ENCODE assay signal across 11 mouse cellular contexts in the genomic region with DNA sequence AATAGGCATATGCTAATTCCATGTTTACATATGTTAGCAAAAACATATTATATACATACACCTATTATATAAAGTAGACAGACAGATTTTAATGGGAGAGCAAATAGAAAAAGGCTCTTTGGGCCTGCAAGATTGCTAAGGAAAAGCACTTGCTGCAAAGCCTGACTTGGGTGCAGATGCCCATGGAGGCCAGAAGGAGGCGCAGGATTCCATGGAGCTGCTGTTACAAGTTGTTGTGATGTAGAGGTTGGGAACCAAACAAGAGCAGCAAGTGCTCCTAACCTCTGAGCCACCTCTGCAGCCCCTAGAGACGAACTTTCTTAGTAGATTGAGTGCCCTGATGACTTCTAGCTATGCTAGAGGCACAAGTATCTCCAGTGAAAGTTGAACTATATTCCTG. TPM values are rescaled to one million over a fixed set of nuclear protein-coding genes. Genes with fewer than 3 reads are reported as not detected.
DNase-seq lines count a peak whose midpoint lies in the region; ATAC-seq and TF ChIP-seq lines count a peak whose summit lies in the region.
"Had no signal": no experiment of that assay in that cellular context is flagged by ENCODE, and none has a peak within 500 bp of the region (broad histone marks: within the 10 kb centered on the region; RNA-seq: fewer than 3 reads in every experiment).

No protein-coding gene starts in this region.

- no peak overlapping the region for H3K9ac ChIP-seq in forebrain, postnatal 0 days
- no peak overlapping the region for H3K9ac ChIP-seq in forebrain, embryonic 13.5 days
- H3K9ac ChIP-seq in lung, postnatal 0 days (replicated peaks; ENCODE audit: low read depth), result no peak overlapping the region
- no peak overlapping the region for H3K9ac ChIP-seq in stomach, postnatal 0 days (ENCODE audit: low read length)
- H3K9ac ChIP-seq: embryonic facial prominence, embryonic 13.5 days; limb, embryonic 15.5 days had no signal

- DNase-seq in forebrain, postnatal 0 days, result no peak
- peak; percentile 56 for DNase-seq in lung, postnatal 0 days (ENCODE audit: low spot score)
- DNase-seq in lung, adult 18-20 months, result no peak
- DNase-seq in adipocyte (ENCODE audit: low spot score), result peak; percentile 40
- DNase-seq in stomach, postnatal 0 days (ENCODE audit: low spot score), result peak; percentile 51
- DNase-seq in ovary, adult 18-20 months (ENCODE audit: low spot score), result no peak

- no peak overlapping the region for H3K4me2 ChIP-seq in forebrain, postnatal 0 days (ENCODE audit: low read depth)
- H3K4me2 ChIP-seq in forebrain, embryonic 13.5 days, result no peak overlapping the region
- H3K4me2 ChIP-seq in lung, postnatal 0 days (replicated peaks; ENCODE audit: low read depth, low read length), result no peak overlapping the region
- H3K4me2 ChIP-seq in stomach, postnatal 0 days (replicated peaks; ENCODE audit: low read depth), result no peak overlapping the region
- H3K4me2 ChIP-seq: embryonic facial prominence, embryonic 13.5 days; limb, embryonic 15.5 days had no signal

- no peaks in the 10 kb centered on the region for H3K36me3 ChIP-seq in forebrain, postnatal 0 days (ENCODE audit: insufficient read depth)
- H3K36me3 ChIP-seq in forebrain, embryonic 13.5 days (ENCODE audit: poor library complexity, severe bottlenecking), result 0 out of 2 replicates have a peak, but pooled peaks cover 6% of the 10 kb centered on the region
- no peaks in the 10 kb centered on the region for H3K36me3 ChIP-seq in lung, postnatal 0 days (ENCODE audit: insufficient read depth, low read length)
- no peaks in the 10 kb centered on the region for H3K36me3 ChIP-seq in stomach, postnatal 0 days (ENCODE audit: control insufficient read depth, insufficient read depth, low read length)
- H3K36me3 ChIP-seq: embryonic facial prominence, embryonic 13.5 days; limb, embryonic 15.5 days had no signal

- 8% methylated on average over 2 of the region's 2 CpGs for WGBS in forebrain, postnatal 0 days
- WGBS in forebrain, embryonic 13.5 days, result 9% methylated on average over 2 of the region's 2 CpGs
- WGBS in lung, postnatal 0 days, result 19% methylated on average over 2 of the region's 2 CpGs
- WGBS in stomach, postnatal 0 days, result 16% methylated on average over 2 of the region's 2 CpGs

- ATAC-seq in forebrain, postnatal 0 days, result no peak
- ATAC-seq in forebrain, embryonic 13.5 days, result no peak
- ATAC-seq in lung, postnatal 0 days, result no peak
- no peak for ATAC-seq in stomach, postnatal 0 days (ENCODE audit: low FRiP score, low TSS enrichment)
- no peak for ATAC-seq in activated CD4-positive, CD25-positive, alpha-beta regulatory T cell, adult 4 months

- no peaks in the 10 kb centered on the region for H3K4me1 ChIP-seq in forebrain, postnatal 0 days (ENCODE audit: insufficient read depth)
- H3K4me1 ChIP-seq in forebrain, embryonic 13.5 days, result no peaks in the 10 kb centered on the region
- no peaks in the 10 kb centered on the region for H3K4me1 ChIP-seq in lung, postnatal 0 days (ENCODE audit: insufficient read depth, low read depth, low read length)
- no peaks in the 10 kb centered on the region for H3K4me1 ChIP-seq in stomach, postnatal 0 days (replicated peaks; ENCODE audit: control insufficient read depth, insufficient read depth)
- H3K4me1 ChIP-seq: embryonic facial prominence, embryonic 13.5 days; limb, embryonic 15.5 days had no signal

- TF ChIP-seq CTCF in forebrain, postnatal 0 days (IDR thresholded peaks at IDR 0.05; ENCODE audit: low read depth), result peak; percentile 51
- peak; percentile 76 for TF ChIP-seq CTCF in lung, postnatal 0 days (IDR thresholded peaks at IDR 0.05)
- TF ChIP-seq CTCF in stomach, postnatal 0 days (IDR thresholded peaks at IDR 0.05; ENCODE audit: low read depth), result peak; percentile 73

- H3K4me3 ChIP-seq in forebrain, postnatal 0 days (ENCODE audit: low read depth, low read length), result no peak overlapping the region
- no peak overlapping the region for H3K4me3 ChIP-seq in forebrain, embryonic 13.5 days
- H3K4me3 ChIP-seq in lung, postnatal 0 days (ENCODE audit: low read depth, low read length), result no peak overlapping the region
- no peak overlapping the region for H3K4me3 ChIP-seq in stomach, postnatal 0 days (ENCODE audit: low read depth, low read length)
- H3K4me3 ChIP-seq: embryonic facial prominence, embryonic 13.5 days; limb, embryonic 15.5 days had no signal

- H3K27ac ChIP-seq in forebrain, postnatal 0 days (ENCODE audit: low read depth, low read length), result no peak overlapping the region
- no peak overlapping the region for H3K27ac ChIP-seq in forebrain, embryonic 13.5 days
- H3K27ac ChIP-seq in lung, postnatal 0 days (ENCODE audit: low read length), result no peak overlapping the region
- H3K27ac ChIP-seq in stomach, postnatal 0 days (replicated peaks), result no peak overlapping the region
- H3K27ac ChIP-seq: embryonic facial prominence, embryonic 13.5 days; limb, embryonic 15.5 days had no signal

- no peaks in the 10 kb centered on the region for H3K27me3 ChIP-seq in forebrain, postnatal 0 days (ENCODE audit: insufficient read depth, low read length)
- no peaks in the 10 kb centered on the region for H3K27me3 ChIP-seq in forebrain, embryonic 13.5 days
- no peaks in the 10 kb centered on the region for H3K27me3 ChIP-seq in lung, postnatal 0 days (replicated peaks; ENCODE audit: insufficient read depth, low read length)
- H3K27me3 ChIP-seq in stomach, postnatal 0 days (ENCODE audit: control insufficient read depth, insufficient read depth, low read length), result no peaks in the 10 kb centered on the region
- H3K27me3 ChIP-seq: embryonic facial prominence, embryonic 13.5 days; limb, embryonic 15.5 days had no signal

- no peak for TF ChIP-seq EP300 in lung, postnatal 0 days (IDR thresholded peaks at IDR 0.05)
- TF ChIP-seq EP300 in stomach, postnatal 0 days (optimal IDR thresholded peaks at IDR 0.05), result no peak

- H3K9me3 ChIP-seq in forebrain, postnatal 0 days (ENCODE audit: low read length), result no peaks in the 10 kb centered on the region
- H3K9me3 ChIP-seq in forebrain, embryonic 13.5 days (replicated peaks), result no peaks in the 10 kb centered on the region
- no peaks in the 10 kb centered on the region for H3K9me3 ChIP-seq in lung, postnatal 0 days (ENCODE audit: low read length)
- no peaks in the 10 kb centered on the region for H3K9me3 ChIP-seq in stomach, postnatal 0 days (ENCODE audit: control insufficient read depth, low read length)
- H3K9me3 ChIP-seq: embryonic facial prominence, embryonic 13.5 days; limb, embryonic 15.5 days had no signal

RNA-seq across cellular contexts. Expression of a gene that starts 9.7 kb away (rescaled TPM):
- 83.7 and 102 TPM in 2 replicates for total RNA-seq in forebrain, postnatal 0 days (2014; rRNA removed)
- polyA plus RNA-seq in forebrain, postnatal 0 days (2015; fragmentation: Nextera tagmentation; extraction: Ambion mirVana), result 101 and 112 TPM in 2 replicates
- polyA plus RNA-seq in forebrain, embryonic 13.5 days (2015; fragmentation: Nextera tagmentation; extraction: Ambion mirVana), result 97.0 and 102 TPM in 2 replicates
- 76.0 and 79.4 TPM in 2 replicates for polyA plus RNA-seq in lung, postnatal 0 days (2015; fragmentation: Nextera tagmentation; extraction: Ambion mirVana)
- polyA plus RNA-seq in stomach, postnatal 0 days (2015; fragmentation: Nextera tagmentation; extraction: Ambion mirVana), result 83.8 and 87.0 TPM in 2 replicates
- 100 to 1,000 TPM; 117 to 121 TPM for polyA plus RNA-seq in activated CD4-positive, CD25-positive, alpha-beta regulatory T cell, adult 4 months (2017; shearing (Covaris generic))

RNA-seq across cellular contexts. Expression of a gene that starts 24.5 kb away (rescaled TPM):
- not detected in 2 replicates for total RNA-seq in forebrain, postnatal 0 days (2014; rRNA removed)
- 0.11 and 0.34 TPM in 2 replicates for polyA plus RNA-seq in forebrain, postnatal 0 days (2015; fragmentation: Nextera tagmentation; extraction: Ambion mirVana)
- 0.24 TPM in 1 of 2 replicates, not detected in the other for polyA plus RNA-seq in forebrain, embryonic 13.5 days (2015; fragmentation: Nextera tagmentation; extraction: Ambion mirVana)
- polyA plus RNA-seq in lung, postnatal 0 days (2015; fragmentation: Nextera tagmentation; extraction: Ambion mirVana), result 53.8 and 60.8 TPM in 2 replicates
- polyA plus RNA-seq in stomach, postnatal 0 days (2015; fragmentation: Nextera tagmentation; extraction: Ambion mirVana), result 76.4 and 79.7 TPM in 2 replicates
- under 1 TPM in 1 of 2 experiments, not detected in 1; 0.20 TPM for polyA plus RNA-seq in activated CD4-positive, CD25-positive, alpha-beta regulatory T cell, adult 4 months (2017; shearing (Covaris generic))
- total RNA-seq: hematopoietic stem cell, adult 5-6 weeks had no signal

RNA-seq across cellular contexts. Expression of a gene that starts 35.8 kb away (rescaled TPM):
- 17.4 and 22.9 TPM in 2 replicates for total RNA-seq in forebrain, postnatal 0 days (2014; rRNA removed)
- polyA plus RNA-seq in forebrain, postnatal 0 days (2015; fragmentation: Nextera tagmentation; extraction: Ambion mirVana), result 28.3 and 34.3 TPM in 2 replicates
- polyA plus RNA-seq in forebrain, embryonic 13.5 days (2015; fragmentation: Nextera tagmentation; extraction: Ambion mirVana), result 16.4 and 17.3 TPM in 2 replicates
- polyA plus RNA-seq in lung, postnatal 0 days (2015; fragmentation: Nextera tagmentation; extraction: Ambion mirVana), result 26.8 and 29.3 TPM in 2 replicates
- polyA plus RNA-seq in stomach, postnatal 0 days (2015; fragmentation: Nextera tagmentation; extraction: Ambion mirVana), result 290 and 317 TPM in 2 replicates
- 1 to 10 TPM; 3.4 to 3.9 TPM for polyA plus RNA-seq in activated CD4-positive, CD25-positive, alpha-beta regulatory T cell, adult 4 months (2017; shearing (Covaris generic))

RNA-seq across cellular contexts. Expression of a gene that starts 36.2 kb away (rescaled TPM):
- 0.76 and 0.92 TPM in 2 replicates for total RNA-seq in forebrain, postnatal 0 days (2014; rRNA removed)
- polyA plus RNA-seq in forebrain, postnatal 0 days (2015; fragmentation: Nextera tagmentation; extraction: Ambion mirVana), result 0.65 and 0.80 TPM in 2 replicates
- polyA plus RNA-seq in forebrain, embryonic 13.5 days (2015; fragmentation: Nextera tagmentation; extraction: Ambion mirVana), result 0.20 and 0.37 TPM in 2 replicates
- polyA plus RNA-seq in lung, postnatal 0 days (2015; fragmentation: Nextera tagmentation; extraction: Ambion mirVana), result 0.19 and 0.39 TPM in 2 replicates
- polyA plus RNA-seq in stomach, postnatal 0 days (2015; fragmentation: Nextera tagmentation; extraction: Ambion mirVana), result 4.7 and 5.3 TPM in 2 replicates
- under 1 TPM; 0.45 to 0.56 TPM for polyA plus RNA-seq in activated CD4-positive, CD25-positive, alpha-beta regulatory T cell, adult 4 months (2017; shearing (Covaris generic))

RNA-seq across cellular contexts. Expression of a gene that starts 42.3 kb away (rescaled TPM):
- total RNA-seq in forebrain, postnatal 0 days (2014; rRNA removed), result not detected in 2 replicates
- polyA plus RNA-seq in forebrain, postnatal 0 days (2015; fragmentation: Nextera tagmentation; extraction: Ambion mirVana), result 0.17 TPM in 1 of 2 replicates, not detected in the other
- 0.18 TPM in 1 of 2 replicates, not detected in the other for polyA plus RNA-seq in forebrain, embryonic 13.5 days (2015; fragmentation: Nextera tagmentation; extraction: Ambion mirVana)
- not detected in 2 replicates for polyA plus RNA-seq in lung, postnatal 0 days (2015; fragmentation: Nextera tagmentation; extraction: Ambion mirVana)
- polyA plus RNA-seq in stomach, postnatal 0 days (2015; fragmentation: Nextera tagmentation; extraction: Ambion mirVana), result not detected in 2 replicates
- not detected for polyA plus RNA-seq in activated CD4-positive, CD25-positive, alpha-beta regulatory T cell, adult 4 months (2017; shearing (Covaris generic))
- total RNA-seq: hematopoietic stem cell, adult 5-6 weeks had no signal
- polyA plus RNA-seq: embryonic facial prominence, embryonic 13.5 days; limb, embryonic 15.5 days had no signal

Comparison
In these comparisons a context has a peak if more than half of its experiments do, and no peak if none do; other contexts are left out.
1. DNase-seq: peak in lung, postnatal 0 days (single experiment), adipocyte (single experiment) and stomach, postnatal 0 days (single experiment); none in forebrain, postnatal 0 days (single experiment), lung, adult 18-20 months (0 of 2) and ovary, adult 18-20 months (single experiment).
2. RNA of a gene that starts 24.5 kb away (polyA plus RNA-seq): 76.4 to 79.7 TPM in stomach, postnatal 0 days and 53.8 to 60.8 TPM in lung, postnatal 0 days; 0.11 to 0.34 TPM in forebrain, postnatal 0 days, 0.20 TPM in activated CD4-positive, CD25-positive, alpha-beta regulatory T cell, adult 4 months and 0.24 TPM in forebrain, embryonic 13.5 days; every median in the first group is over 10 times any median in the second.
3. Peak in every context shown above with its lines, with median percentiles within 50 percentile points of each other: CTCF ChIP-seq.